Mouse (Mus musculus) cerebellum, postnatal 10 days (tissue): ENCODE measurements around the gene Snd1.

Experiments
- DNase-seq, 2 experiments: peaks; one replicate each; pipeline ENCODE4 v3.0.0; 2021; ENCODE audit warnings: mixed read lengths in 2 of 2

Snd1 gene

GRCm38 (mm10) chr6:28642909-28643308 lies 168.0 kb downstream of the Snd1 start:
- DNase-seq = no peak

- DNase-seq = no peak
Observed at GRCm38 (mm10) chr6:28645231-28645630, 170.3 kb downstream of the Snd1 start.

- peak; percentile 59 to 67 for DNase-seq
Observed at GRCm38 (mm10) chr6:28656511-28656910, 181.6 kb downstream of the Snd1 start.

- DNase-seq = no peak
Observed at GRCm38 (mm10) chr6:28663004-28663403, 188.1 kb downstream of the Snd1 start.

GRCm38 (mm10) chr6:28663670-28664069 lies 188.7 kb downstream of the Snd1 start:
- DNase-seq = no peak

GRCm38 (mm10) chr6:28664716-28665115 lies 189.8 kb downstream of the Snd1 start:
- DNase-seq = peak; percentile 31 to 32

- DNase-seq = no peak
Observed at GRCm38 (mm10) chr6:28667586-28667985, 192.6 kb downstream of the Snd1 start.

- DNase-seq = no peak
Observed at GRCm38 (mm10) chr6:28669251-28669650, 194.3 kb downstream of the Snd1 start.

GRCm38 (mm10) chr6:28672388-28672787 lies 197.4 kb downstream of the Snd1 start:
- no peak for DNase-seq

- no peak for DNase-seq
Observed at GRCm38 (mm10) chr6:28674686-28675085, 199.7 kb downstream of the Snd1 start.

GRCm38 (mm10) chr6:28678896-28679295 lies 204.0 kb downstream of the Snd1 start:
- no peak for DNase-seq

- DNase-seq = peak in 1 of 2 experiments; percentile 16
Observed at GRCm38 (mm10) chr6:28680537-28680936, 205.6 kb downstream of the Snd1 start.

GRCm38 (mm10) chr6:28681521-28682457 lies 206.8 kb downstream of the Snd1 start:
- no peak for DNase-seq

- DNase-seq = no peak
Observed at GRCm38 (mm10) chr6:28685052-28685451, 210.1 kb downstream of the Snd1 start.

- no peak for DNase-seq
Observed at GRCm38 (mm10) chr6:28685745-28686144, 210.8 kb downstream of the Snd1 start.

- no peak for DNase-seq
Observed at GRCm38 (mm10) chr6:28687776-28688175, 212.8 kb downstream of the Snd1 start.

- DNase-seq = no peak
Observed at GRCm38 (mm10) chr6:28692659-28693058, 217.7 kb downstream of the Snd1 start.

GRCm38 (mm10) chr6:28697214-28697613 lies 222.3 kb downstream of the Snd1 start:
- DNase-seq = no peak

- DNase-seq = peak in 1 of 2 experiments; percentile 17
Observed at GRCm38 (mm10) chr6:28704612-28705011, 229.7 kb downstream of the Snd1 start.

- DNase-seq = peak; percentile 56 to 57
Observed at GRCm38 (mm10) chr6:28705384-28706107, 230.6 kb downstream of the Snd1 start.

GRCm38 (mm10) chr6:28706108-28706975 lies 231.4 kb downstream of the Snd1 start:
- DNase-seq = peak in 1 of 2 experiments; percentile 26

- DNase-seq = peak; percentile 49 to 60
Observed at GRCm38 (mm10) chr6:28706976-28707592, 232.1 kb downstream of the Snd1 start.
